Mouse (Mus musculus): ENCODE measurements around the gene Nek6. TPM values are rescaled to one million over a fixed set of nuclear protein-coding genes. Genes with fewer than 3 reads are reported as not detected.

Gene Nek6
- 85.4 and 85.8 TPM in 2 replicates for polyA plus RNA-seq (2016; fragmentation: Nextera tagmentation; extraction: Ambion mirVana)

GRCm38 (mm10) chr2:38511487-38512307, at the start of gene Nek6:
TSS of gene Nek6 (plus strand) at chr2:38511643.
- H3K27ac ChIP-seq (replicated peaks): peak within 1 kb of the TSS; percentile 97
- no peaks in the 10 kb centered on the region; the same call in 1 of the 2 replicates for H3K27me3 ChIP-seq (replicated peaks; ENCODE audit: low read depth, poor library complexity, severe bottlenecking)
- H3K4me1 ChIP-seq: peaks cover 45% of the 10 kb centered on the region
- H3K4me3 ChIP-seq: peak within 1 kb of the TSS; percentile 93
- WGBS: under 1% methylated on average over 90 of the region's 90 CpGs
- no peaks in the 10 kb centered on the region for H3K9me3 ChIP-seq
- DNase-seq (ENCODE audit: low spot score): peak; percentile 83
- H3K36me3 ChIP-seq (replicated peaks): peaks cover 4% of the 10 kb centered on the region; the same call in 1 of the 2 replicates

- no peak overlapping the region for H3K4me3 ChIP-seq
- H3K9me3 ChIP-seq: no peaks in the 10 kb centered on the region
- no peaks in the 10 kb centered on the region for H3K4me1 ChIP-seq
- DNase-seq (ENCODE audit: low spot score): no peak
- H3K27me3 ChIP-seq (replicated peaks; ENCODE audit: low read depth, poor library complexity, severe bottlenecking): no peaks in the 10 kb centered on the region
- 75% methylated on average over 3 of the region's 3 CpGs for WGBS
- no peak overlapping the region for H3K27ac ChIP-seq (replicated peaks)
- no peaks in the 10 kb centered on the region for H3K36me3 ChIP-seq (replicated peaks)
Measured at GRCm38 (mm10) chr2:38462323-38462722, 49.1 kb upstream of the Nek6 start.

- WGBS: 83% methylated on average over 4 of the region's 4 CpGs
- Histone ChIP-seq H3K9me3 (no peaks in the 10 kb centered on the region), H3K27me3 (replicated peaks; ENCODE audit: low read depth, poor library complexity, severe bottlenecking) (no peaks in the 10 kb centered on the region), H3K4me1 (no peaks in the 10 kb centered on the region), H3K27ac (replicated peaks) (no peak overlapping the region), H3K36me3 (replicated peaks) (no peaks in the 10 kb centered on the region), H3K4me3 (no peak overlapping the region)
- DNase-seq (ENCODE audit: low spot score): no peak
Measured at GRCm38 (mm10) chr2:38468845-38469244, 42.6 kb upstream of the Nek6 start.

- DNase-seq (ENCODE audit: low spot score): no peak
- 82% methylated on average over 5 of the region's 5 CpGs for WGBS
- no peaks in the 10 kb centered on the region for H3K27me3 ChIP-seq (replicated peaks; ENCODE audit: low read depth, poor library complexity, severe bottlenecking)
- no peaks in the 10 kb centered on the region for H3K36me3 ChIP-seq (replicated peaks)
- H3K4me3 ChIP-seq: no peak overlapping the region
- H3K9me3 ChIP-seq: no peaks in the 10 kb centered on the region
- H3K4me1 ChIP-seq: no peaks in the 10 kb centered on the region
- H3K27ac ChIP-seq (replicated peaks): no peak overlapping the region
Measured at GRCm38 (mm10) chr2:38471745-38472144, 39.7 kb upstream of the Nek6 start.

DNA sequence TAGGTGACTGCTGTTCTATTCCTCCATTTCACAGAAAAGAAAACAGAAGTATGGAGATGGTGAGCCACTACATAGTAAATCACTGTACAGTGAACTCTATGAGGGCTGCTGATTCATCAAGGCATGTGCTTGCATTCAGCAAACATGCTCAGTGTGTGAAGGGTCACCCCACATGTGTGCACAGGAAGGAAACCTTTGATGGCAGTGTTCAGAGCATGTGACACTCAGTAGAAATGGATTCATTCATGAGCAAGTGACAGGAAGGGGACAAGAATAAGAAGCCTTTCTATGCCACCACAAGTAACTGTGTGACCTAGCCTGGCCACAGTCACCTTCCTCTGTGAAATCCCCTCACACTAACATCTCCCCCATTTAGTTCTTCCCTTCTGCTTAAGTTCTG, 38.6 kb upstream of the Nek6 start:
- Histone ChIP-seq H3K4me1 (no peaks in the 10 kb centered on the region), H3K36me3 (replicated peaks) (no peaks in the 10 kb centered on the region), H3K4me3 (no peak overlapping the region), H3K9me3 (no peaks in the 10 kb centered on the region), H3K27me3 (replicated peaks; ENCODE audit: low read depth, poor library complexity, severe bottlenecking) (no peaks in the 10 kb centered on the region), H3K27ac (replicated peaks) (no peak overlapping the region)
- no peak for DNase-seq (ENCODE audit: low spot score)

DNA sequence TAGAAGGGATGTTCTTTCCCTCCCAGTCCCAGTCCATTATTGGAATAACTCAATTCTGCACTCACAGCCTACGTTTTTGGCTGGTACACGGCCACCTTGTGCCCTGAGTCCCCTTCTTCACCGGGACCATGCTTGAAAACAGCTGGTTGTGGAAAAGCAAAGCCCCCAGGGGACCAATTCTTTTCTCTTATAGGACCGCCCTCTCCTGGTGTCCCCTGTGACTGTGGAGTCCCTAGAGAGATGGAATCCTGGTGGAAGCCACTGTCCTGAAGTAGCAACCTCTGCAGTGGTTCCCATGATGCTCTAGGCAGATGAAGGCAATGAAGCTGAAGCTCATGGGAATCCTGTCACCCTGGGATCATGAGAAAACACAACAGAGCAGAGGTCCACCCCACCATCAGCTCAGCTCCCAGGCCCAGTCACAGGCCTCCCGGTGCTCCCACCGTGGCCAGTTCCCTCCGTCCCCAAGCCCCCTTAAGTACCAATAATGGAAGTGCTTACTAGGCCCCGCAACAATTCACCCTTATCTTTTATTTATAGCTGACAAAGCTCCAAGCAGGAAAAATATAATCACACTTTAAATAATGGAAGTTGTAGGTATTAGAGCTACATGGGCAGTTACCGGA, 34.5 kb upstream of the Nek6 start:
- WGBS: 81% methylated on average over 9 of the region's 9 CpGs
- Histone ChIP-seq H3K4me1 (no peaks in the 10 kb centered on the region), H3K27me3 (replicated peaks; ENCODE audit: low read depth, poor library complexity, severe bottlenecking) (no peaks in the 10 kb centered on the region), H3K27ac (replicated peaks) (no peak overlapping the region), H3K36me3 (replicated peaks) (no peaks in the 10 kb centered on the region), H3K4me3 (no peak overlapping the region), H3K9me3 (no peaks in the 10 kb centered on the region)
- no peak for DNase-seq (ENCODE audit: low spot score)

- no peaks in the 10 kb centered on the region for H3K4me1 ChIP-seq
- no peak for DNase-seq (ENCODE audit: low spot score)
- H3K4me3 ChIP-seq: no peak overlapping the region
- 0 out of 2 replicates have a peak, but pooled peaks cover 2% of the 10 kb centered on the region for H3K9me3 ChIP-seq
- H3K27me3 ChIP-seq (replicated peaks; ENCODE audit: low read depth, poor library complexity, severe bottlenecking): no peaks in the 10 kb centered on the region
- WGBS: 94% methylated on average over 9 of the region's 9 CpGs
- no peak overlapping the region for H3K27ac ChIP-seq (replicated peaks)
- no peaks in the 10 kb centered on the region for H3K36me3 ChIP-seq (replicated peaks)
Measured at GRCm38 (mm10) chr2:38477497-38477873, 34.0 kb upstream of the Nek6 start.

DNA sequence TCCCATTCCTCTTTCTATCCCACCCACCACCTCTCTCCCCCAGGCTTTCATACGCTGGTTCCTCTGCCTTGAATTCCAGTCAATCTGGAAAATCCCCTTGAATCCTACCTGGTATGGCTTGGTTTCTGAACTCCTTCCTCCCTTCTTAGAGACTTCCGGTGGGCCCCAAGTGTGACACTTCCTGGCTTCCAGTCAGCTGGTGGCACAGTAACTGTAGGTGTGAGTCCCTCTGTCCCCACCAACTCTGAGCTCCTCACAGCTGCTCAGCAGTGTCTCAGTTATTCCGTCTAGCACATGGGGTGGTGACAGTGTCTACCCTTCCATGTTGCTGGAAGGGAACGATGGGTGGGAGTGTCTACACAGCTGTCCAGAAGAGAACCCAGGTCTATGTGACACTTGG, 32.8 kb upstream of the Nek6 start:
- no peak for DNase-seq (ENCODE audit: low spot score)
- Histone ChIP-seq H3K36me3 (replicated peaks) (no peaks in the 10 kb centered on the region), H3K27ac (replicated peaks) (no peak overlapping the region), H3K4me3 (no peak overlapping the region), H3K27me3 (replicated peaks; ENCODE audit: low read depth, poor library complexity, severe bottlenecking) (no peaks in the 10 kb centered on the region), H3K4me1 (no peaks in the 10 kb centered on the region), H3K9me3 (0 out of 2 replicates have a peak, but pooled peaks cover 2% of the 10 kb centered on the region)
- WGBS: 88% methylated on average over 4 of the region's 4 CpGs

GRCm38 (mm10) chr2:38479541-38479940, 31.9 kb upstream of the Nek6 start:
- 0 out of 2 replicates have a peak, but pooled peaks cover 2% of the 10 kb centered on the region for H3K9me3 ChIP-seq
- H3K4me1 ChIP-seq: no peaks in the 10 kb centered on the region
- H3K36me3 ChIP-seq (replicated peaks): no peaks in the 10 kb centered on the region
- WGBS: 82% methylated on average over 3 of the region's 3 CpGs
- no peak overlapping the region for H3K4me3 ChIP-seq
- H3K27ac ChIP-seq (replicated peaks): no peak overlapping the region
- DNase-seq (ENCODE audit: low spot score): no peak
- no peaks in the 10 kb centered on the region for H3K27me3 ChIP-seq (replicated peaks; ENCODE audit: low read depth, poor library complexity, severe bottlenecking)

DNA sequence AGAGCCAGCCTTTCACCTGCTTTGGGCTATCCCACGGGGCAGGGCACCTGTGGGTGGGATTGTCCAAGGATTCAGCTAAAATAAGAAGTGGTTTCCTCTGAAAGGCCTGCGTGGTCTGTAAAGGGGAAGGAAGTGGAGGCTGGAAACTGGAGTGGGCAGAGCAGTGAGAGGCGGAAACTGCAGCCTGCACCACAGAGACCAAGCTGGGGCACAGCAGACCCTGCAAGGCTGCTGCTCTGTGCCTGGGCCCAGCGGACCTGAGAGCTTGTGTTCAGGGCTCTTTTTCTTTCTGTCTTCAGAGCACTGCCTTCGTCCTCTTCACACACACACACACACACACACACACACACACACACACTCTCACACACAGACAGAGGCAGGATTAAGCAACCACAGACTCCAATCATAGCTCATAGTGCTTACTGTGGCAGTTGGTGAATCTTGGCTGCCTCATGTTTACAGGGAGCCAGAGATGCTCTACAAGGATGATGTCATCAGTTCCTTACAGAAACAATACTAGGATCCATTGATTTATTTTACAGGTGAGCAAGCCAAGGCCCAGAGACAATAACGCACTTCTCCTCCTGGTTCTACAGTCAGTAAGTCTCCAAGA, 30.2 kb upstream of the Nek6 start:
- H3K27me3 ChIP-seq (replicated peaks; ENCODE audit: low read depth, poor library complexity, severe bottlenecking): no peaks in the 10 kb centered on the region
- no peak overlapping the region for H3K27ac ChIP-seq (replicated peaks)
- H3K9me3 ChIP-seq: 0 out of 2 replicates have a peak, but pooled peaks cover 2% of the 10 kb centered on the region
- DNase-seq (ENCODE audit: low spot score): no peak
- H3K36me3 ChIP-seq (replicated peaks): no peaks in the 10 kb centered on the region
- H3K4me3 ChIP-seq: no peak overlapping the region
- H3K4me1 ChIP-seq: 0 out of 2 replicates have a peak, but pooled peaks cover 6% of the 10 kb centered on the region
- WGBS: 83% methylated on average over 6 of the region's 6 CpGs

DNA sequence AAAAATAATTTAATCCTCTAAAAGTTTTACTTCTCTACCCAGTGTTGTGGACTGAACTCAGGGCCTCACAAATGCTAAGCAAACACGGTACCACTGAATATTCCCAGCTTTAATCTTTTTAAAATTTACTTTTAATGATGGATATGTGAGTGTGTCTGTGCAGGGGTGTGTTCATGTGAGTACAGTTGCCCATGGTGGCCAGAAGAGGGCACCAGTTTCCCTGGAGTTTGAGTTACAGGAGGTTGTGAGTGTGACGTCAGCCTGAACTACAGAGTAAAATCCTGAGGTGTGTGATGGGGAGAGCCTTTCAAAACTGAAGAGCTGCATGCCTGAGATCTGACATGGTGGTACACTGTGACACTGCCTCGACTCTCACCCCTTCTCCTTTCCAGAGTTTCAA, 29.3 kb upstream of the Nek6 start:
- no peaks in the 10 kb centered on the region for H3K36me3 ChIP-seq (replicated peaks)
- 0 out of 2 replicates have a peak, but pooled peaks cover 2% of the 10 kb centered on the region for H3K9me3 ChIP-seq
- 0 out of 2 replicates have a peak, but pooled peaks cover 10% of the 10 kb centered on the region for H3K4me1 ChIP-seq
- H3K27ac ChIP-seq (replicated peaks): no peak overlapping the region
- no peak for DNase-seq (ENCODE audit: low spot score)
- WGBS: 84% methylated on average over 3 of the region's 3 CpGs
- H3K4me3 ChIP-seq: no peak overlapping the region
- no peaks in the 10 kb centered on the region for H3K27me3 ChIP-seq (replicated peaks; ENCODE audit: low read depth, poor library complexity, severe bottlenecking)

- 0 out of 2 replicates have a peak, but pooled peaks cover 10% of the 10 kb centered on the region for H3K4me1 ChIP-seq
- 0 out of 2 replicates have a peak, but pooled peaks cover 2% of the 10 kb centered on the region for H3K9me3 ChIP-seq
- H3K27me3 ChIP-seq (replicated peaks; ENCODE audit: low read depth, poor library complexity, severe bottlenecking): no peaks in the 10 kb centered on the region
- no peak for DNase-seq (ENCODE audit: low spot score)
- no peaks in the 10 kb centered on the region for H3K36me3 ChIP-seq (replicated peaks)
- 86% methylated on average over 7 of the region's 7 CpGs for WGBS
- H3K27ac ChIP-seq (replicated peaks): no peak overlapping the region
- H3K4me3 ChIP-seq: no peak overlapping the region
Measured at GRCm38 (mm10) chr2:38483058-38483704, 28.3 kb upstream of the Nek6 start.
